Mouse (Mus musculus) midbrain, embryonic 14.5 days (tissue): ENCODE measurements around the gene Mrpl45. TPM values are rescaled to one million over a fixed set of nuclear protein-coding genes. Genes with fewer than 3 reads are reported as not detected.

Source experiments
- ATAC-seq: fragments of 200-750 bp; cut with Nextera tagmentation; 2 replicates; pipeline ENCODE4 v1.8.0; 2017; ENCODE audit warnings: moderate number of reproducible peaks, moderate library complexity; ENCODE audit not compliant: low FRiP score, low TSS enrichment
- DNase-seq: peaks from one replicate; pipeline ENCODE4 v3.0.0-alpha.2; 2015
- H3K27ac ChIP-seq: fragments of 300-500 bp; sonication (generic); replicated peaks from 2 replicates; pipeline ENCODE4 v1.5.1; 2014; ENCODE audit warnings: mild to moderate bottlenecking, low read depth, low read length, moderate library complexity
- H3K27me3 ChIP-seq: fragments of 300-500 bp; sonication (generic); 2 replicates; pipeline ENCODE4 v1.6.1; 2014; ENCODE audit warnings: low read length, control low read depth, mixed read lengths; ENCODE audit not compliant: control insufficient read depth, insufficient read depth
- H3K36me3 ChIP-seq: fragments of 300-500 bp; sonication (generic); 2 replicates; pipeline ENCODE4 v1.6.1; 2014; ENCODE audit warnings: low read length, control low read depth; ENCODE audit not compliant: control insufficient read depth, insufficient read depth
- H3K4me1 ChIP-seq: fragments of 300-500 bp; sonication (generic); 2 replicates; pipeline ENCODE4 v1.6.1; 2014; ENCODE audit warnings: mild to moderate bottlenecking, antibody characterized with exemption, low read length, control low read depth; ENCODE audit not compliant: control insufficient read depth, insufficient read depth
- H3K4me2 ChIP-seq: fragments of 300-500 bp; sonication (generic); 2 replicates; pipeline ENCODE4 v1.6.1; 2014; ENCODE audit warnings: mild to moderate bottlenecking, low read length, moderate library complexity
- H3K4me3 ChIP-seq: fragments of 300-500 bp; sonication (generic); replicated peaks from 2 replicates; pipeline ENCODE4 v1.5.1; 2014; ENCODE audit warnings: low read depth, low read length
- H3K9ac ChIP-seq: fragments of 300-500 bp; sonication (generic); replicated peaks from 2 replicates; pipeline ENCODE4 v1.6.1; 2014; ENCODE audit warnings: mild to moderate bottlenecking, low read length, moderate library complexity
- H3K9me3 ChIP-seq: fragments of 300-500 bp; sonication (generic); 2 replicates; pipeline ENCODE4 v1.6.1; 2016; ENCODE audit warnings: low read length, control low read depth, mixed read lengths; ENCODE audit not compliant: control insufficient read depth
- WGBS: fragments of 180-500 bp; shearing (Covaris S2); extraction: QIAGEN DNeasy Blood & Tissue Kit; methylation state at CpG from one replicate; pipeline ENCODE4 v1.1.7; 2014; 5-methylcytosine and 5-hydroxymethylcytosine counted together
- polyA plus RNA-seq: library from polyadenylated mRNA; unstranded; fragments of >200 nt; fragmentation: Nextera tagmentation; extraction: Ambion mirVana; gene quantifications from 2 replicates; pipeline ENCODE4 v1.2.1, GENCODE M21; 2014

Mrpl45 gene
- polyA plus RNA-seq, 1 experiment from 2014 or later: 39.4 TPM

- Histone ChIP-seq H3K27ac (no peak overlapping the region), H3K4me2 (no peak overlapping the region), H3K9me3 (no peaks in the 10 kb centered on the region), H3K4me3 (no peak overlapping the region), H3K9ac (no peak overlapping the region), H3K27me3 (no peaks in the 10 kb centered on the region), H3K4me1 (no peaks in the 10 kb centered on the region), H3K36me3 (no peaks in the 10 kb centered on the region)
- ATAC-seq: no peak
- DNase-seq: no peak
Measured at GRCm38 (mm10) chr11:97287643-97288042, 27.9 kb upstream of the Mrpl45 start.

GRCm38 (mm10) chr11:97289276-97290230 lies 26.0 kb upstream of the Mrpl45 start:
- Histone ChIP-seq H3K4me2 (no peak overlapping the region), H3K4me1 (no peaks in the 10 kb centered on the region), H3K9ac (no peak overlapping the region), H3K9me3 (no peaks in the 10 kb centered on the region), H3K27me3 (no peaks in the 10 kb centered on the region), H3K4me3 (no peak overlapping the region), H3K36me3 (no peaks in the 10 kb centered on the region), H3K27ac (no peak overlapping the region)
- peak; percentile 16 for DNase-seq
- no peak for ATAC-seq
- 43% methylated on average over 12 of the region's 12 CpGs for WGBS

DNA sequence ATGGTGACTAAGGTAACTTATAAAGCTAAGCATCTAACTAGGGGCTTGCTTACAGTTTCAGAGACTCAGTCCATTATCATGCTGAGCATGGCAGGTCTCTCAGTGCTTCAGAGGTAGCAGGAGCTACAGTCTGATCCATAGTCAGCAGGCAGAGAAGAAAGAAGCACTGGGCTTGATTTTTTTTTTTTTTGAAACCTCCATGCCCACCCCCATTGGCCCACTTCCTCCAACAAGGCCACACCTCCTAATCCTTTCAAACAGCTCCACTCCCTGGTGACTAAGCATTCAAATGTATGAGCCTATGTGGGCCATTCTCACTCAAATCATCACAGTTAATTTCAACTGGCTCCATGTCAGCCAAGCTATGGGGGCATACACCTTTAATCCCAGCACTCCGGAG lies 22.8 kb upstream of the Mrpl45 start:
- Histone ChIP-seq H3K4me1 (no peaks in the 10 kb centered on the region), H3K36me3 (no peaks in the 10 kb centered on the region), H3K27ac (no peak overlapping the region), H3K9ac (no peak overlapping the region), H3K27me3 (no peaks in the 10 kb centered on the region), H3K9me3 (no peaks in the 10 kb centered on the region), H3K4me3 (no peak overlapping the region), H3K4me2 (no peak overlapping the region)
- WGBS: 98% methylated on average over 1 of the region's 1 CpGs
- ATAC-seq (no peak), DNase-seq (no peak)

DNA sequence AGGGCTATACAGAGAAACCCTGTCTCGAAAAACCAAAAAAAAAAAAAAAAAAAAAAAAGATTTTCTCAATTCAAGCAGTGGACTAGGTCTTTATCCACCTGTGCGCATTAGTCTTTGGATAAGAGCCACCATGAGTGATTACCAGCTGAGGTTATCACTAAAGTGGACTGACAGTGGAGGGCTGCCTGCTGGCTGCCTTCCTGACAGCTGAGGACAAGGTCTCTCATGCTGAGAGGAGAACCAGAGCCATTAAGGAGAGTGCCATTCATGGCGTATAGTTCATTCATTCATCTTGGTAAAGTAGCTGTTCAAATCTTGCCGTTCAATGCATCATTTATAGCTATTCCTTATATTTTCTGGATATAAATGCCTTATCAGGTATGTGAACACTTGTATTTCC lies 19.0 kb upstream of the Mrpl45 start:
- WGBS: 87% methylated on average over 3 of the region's 4 CpGs
- H3K27ac ChIP-seq: no peak overlapping the region
- DNase-seq (no peak), ATAC-seq (no peak)
- no peak overlapping the region for H3K9ac ChIP-seq
- no peak overlapping the region for H3K4me2 ChIP-seq
- no peaks in the 10 kb centered on the region for H3K27me3 ChIP-seq
- H3K36me3 ChIP-seq: no peaks in the 10 kb centered on the region
- H3K9me3 ChIP-seq: no peaks in the 10 kb centered on the region
- no peaks in the 10 kb centered on the region for H3K4me1 ChIP-seq
- no peak overlapping the region for H3K4me3 ChIP-seq

DNA sequence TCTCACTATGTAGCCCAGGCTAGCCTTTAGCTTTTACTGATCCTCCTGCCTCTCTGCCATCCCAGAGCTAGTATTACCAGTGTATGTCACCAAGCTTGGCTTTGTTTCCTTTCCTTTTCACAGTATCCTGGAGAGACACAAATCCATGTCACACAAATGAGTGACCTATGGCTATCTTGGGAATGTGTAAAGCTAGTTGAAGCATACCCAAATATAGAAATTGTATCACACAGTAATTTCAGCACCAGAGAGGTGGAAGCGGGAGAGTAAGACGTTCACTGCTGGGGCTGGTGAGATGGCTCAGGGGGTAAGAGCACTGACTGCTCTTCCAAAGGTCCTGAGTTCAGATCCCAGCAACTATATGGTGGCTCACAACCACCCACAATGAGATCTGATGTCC lies 15.6 kb upstream of the Mrpl45 start:
- ATAC-seq (no peak), DNase-seq (no peak)
- WGBS: 98% methylated on average over 2 of the region's 2 CpGs
- H3K4me2 ChIP-seq: no peak overlapping the region
- H3K9ac ChIP-seq: no peak overlapping the region
- no peaks in the 10 kb centered on the region for H3K27me3 ChIP-seq
- no peaks in the 10 kb centered on the region for H3K36me3 ChIP-seq
- no peak overlapping the region for H3K4me3 ChIP-seq
- H3K9me3 ChIP-seq: no peaks in the 10 kb centered on the region
- no peak overlapping the region for H3K27ac ChIP-seq
- no peaks in the 10 kb centered on the region for H3K4me1 ChIP-seq

- Histone ChIP-seq H3K4me3 (no peak overlapping the region), H3K4me2 (no peak overlapping the region)
- ATAC-seq: no peak
Measured at GRCm38 (mm10) chr11:97301406-97301805, 14.1 kb upstream of the Mrpl45 start.

GRCm38 (mm10) chr11:97302231-97302781 lies 13.2 kb upstream of the Mrpl45 start:
- no peak overlapping the region for H3K4me3 ChIP-seq
- H3K9me3 ChIP-seq: no peaks in the 10 kb centered on the region
- H3K4me1 ChIP-seq: no peaks in the 10 kb centered on the region
- H3K27ac ChIP-seq: no peak overlapping the region
- no peaks in the 10 kb centered on the region for H3K27me3 ChIP-seq
- WGBS: 21% methylated on average over 7 of the region's 7 CpGs
- ATAC-seq (no peak), DNase-seq (peak; percentile 33)
- no peak overlapping the region for H3K4me2 ChIP-seq
- H3K9ac ChIP-seq: no peak overlapping the region
- no peaks in the 10 kb centered on the region for H3K36me3 ChIP-seq

More at GRCm38 (mm10) chr11:97301406-97301805, 14.1 kb upstream of the Mrpl45 start:
- DNase-seq: no peak
- Histone ChIP-seq H3K27ac (no peak overlapping the region), H3K36me3 (no peaks in the 10 kb centered on the region), H3K9me3 (no peaks in the 10 kb centered on the region), H3K9ac (no peak overlapping the region), H3K4me1 (no peaks in the 10 kb centered on the region), H3K27me3 (no peaks in the 10 kb centered on the region)
- WGBS: 93% methylated on average over 16 of the region's 16 CpGs

DNA sequence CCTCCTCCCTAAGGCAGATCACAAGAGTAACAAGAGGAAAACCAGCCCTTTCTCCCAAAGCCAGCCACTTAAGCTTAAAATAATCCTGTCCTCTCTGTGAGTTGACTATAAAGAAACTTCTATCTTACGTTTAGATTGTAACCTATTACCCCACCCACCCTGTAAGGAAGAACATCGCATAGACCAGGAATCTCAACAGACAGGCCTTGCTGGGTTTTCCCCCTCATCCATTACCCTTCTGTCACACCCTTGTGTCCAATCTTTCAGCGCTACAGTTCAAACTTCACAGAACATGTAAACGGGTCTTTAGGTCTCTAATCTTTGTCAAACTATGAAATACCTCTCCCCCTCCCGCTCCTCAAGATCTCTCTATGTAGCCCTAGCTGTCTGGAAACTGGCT lies 10.9 kb upstream of the Mrpl45 start:
- ATAC-seq (no peak), DNase-seq (no peak)
- no peaks in the 10 kb centered on the region for H3K9me3 ChIP-seq
- no peak overlapping the region for H3K9ac ChIP-seq
- no peaks in the 10 kb centered on the region for H3K27me3 ChIP-seq
- no peak overlapping the region for H3K27ac ChIP-seq
- no peak overlapping the region for H3K4me3 ChIP-seq
- H3K36me3 ChIP-seq: no peaks in the 10 kb centered on the region
- no peak overlapping the region for H3K4me2 ChIP-seq
- H3K4me1 ChIP-seq: peaks cover 3% of the 10 kb centered on the region; the same call in 1 of the 2 replicates
- WGBS: 84% methylated on average over 5 of the region's 5 CpGs
